Mouse (Mus musculus): ENCODE measurements around the gene Tuba3a. TPM values are rescaled to one million over a fixed set of nuclear protein-coding genes. Genes with fewer than 3 reads are reported as not detected.

Tuba3a gene
- polyA plus RNA-seq, 1 experiment from 2014 or later: 0.11 TPM

DNA sequence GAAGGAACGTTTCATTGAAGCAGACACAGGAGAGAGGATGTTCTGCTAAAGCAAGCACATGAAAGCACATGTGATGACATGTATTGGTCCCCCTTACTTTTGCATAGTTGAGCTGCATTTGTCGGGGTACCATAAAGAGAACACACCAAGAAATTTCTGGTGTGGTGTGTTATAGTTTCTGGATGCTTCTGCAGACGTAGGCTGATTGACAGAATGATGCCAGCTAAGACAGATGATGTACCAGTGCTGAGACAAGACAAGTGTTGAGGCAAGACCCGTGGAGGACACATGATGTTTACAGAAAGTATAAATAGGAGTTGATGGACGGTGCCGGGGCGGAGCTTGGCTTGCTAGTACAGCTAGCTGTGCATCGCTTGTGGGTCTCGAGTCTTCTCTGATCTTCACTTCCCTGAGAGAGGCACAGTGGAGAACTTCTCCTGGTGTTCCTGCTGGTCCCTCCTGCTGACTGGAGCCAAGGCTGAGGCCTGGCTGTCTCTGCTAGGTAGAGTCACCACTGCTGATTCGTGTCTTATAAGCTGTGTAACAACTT is 25.8 kb downstream of the Tuba3a start:
- Histone ChIP-seq H3K27me3 (no peaks in the 10 kb centered on the region), H3K4me3 (no peak overlapping the region), H3K4me2 (no peak overlapping the region), H3K9ac (no peak overlapping the region), H3K36me3 (no peaks in the 10 kb centered on the region), H3K9me3 (replicated peaks) (no peaks in the 10 kb centered on the region), H3K27ac (no peak overlapping the region), H3K4me1 (replicated peaks) (no peaks in the 10 kb centered on the region)
- ATAC-seq (replicated peaks; ENCODE audit: insufficient number of reproducible peaks, insufficient read depth, low FRiP score, low read depth): no peak
- WGBS: 70% methylated on average over 10 of the region's 10 CpGs

DNA sequence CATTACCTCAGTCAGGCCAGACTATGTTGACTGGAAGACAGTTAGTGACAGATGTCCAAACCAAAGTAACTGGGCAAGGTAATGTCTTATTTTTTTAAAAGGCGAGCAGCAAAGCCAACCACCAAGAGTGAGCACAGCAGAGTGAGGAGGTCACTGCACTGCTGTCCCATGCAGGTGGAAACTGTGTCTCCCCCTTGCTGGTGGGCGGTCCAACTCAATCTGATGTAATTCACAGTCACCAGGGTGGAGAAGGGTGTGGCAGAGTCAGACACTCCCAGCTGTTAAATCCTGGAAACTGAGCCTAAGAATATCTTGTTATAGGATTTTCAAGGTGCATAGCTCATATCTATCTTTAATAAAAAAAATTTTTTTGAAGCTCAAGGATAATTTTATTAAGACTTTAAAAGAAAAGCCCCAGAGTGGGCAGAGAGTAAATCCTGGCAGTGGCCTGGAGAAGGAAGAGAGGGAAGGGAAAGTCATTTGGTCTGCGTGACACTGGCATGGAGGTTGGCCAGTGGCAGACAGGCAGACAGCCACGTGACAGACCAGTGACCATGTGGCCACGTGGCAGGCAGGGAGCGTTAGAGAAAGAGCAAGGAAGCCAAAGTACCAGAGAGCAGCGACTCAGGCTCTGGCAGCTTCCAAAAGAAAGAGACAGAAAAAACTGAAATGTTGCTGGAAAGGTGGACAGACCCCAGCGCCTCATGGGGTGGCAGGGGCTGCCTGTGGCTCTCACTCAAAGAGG is 29.4 kb downstream of the Tuba3a start:
- no peak overlapping the region for H3K4me2 ChIP-seq
- H3K4me1 ChIP-seq (replicated peaks): no peaks in the 10 kb centered on the region
- H3K27ac ChIP-seq: no peak overlapping the region
- no peaks in the 10 kb centered on the region for H3K9me3 ChIP-seq (replicated peaks)
- ATAC-seq (replicated peaks; ENCODE audit: insufficient number of reproducible peaks, insufficient read depth, low FRiP score, low read depth): no peak
- no peaks in the 10 kb centered on the region for H3K36me3 ChIP-seq
- H3K27me3 ChIP-seq: no peaks in the 10 kb centered on the region
- H3K4me3 ChIP-seq: no peak overlapping the region
- H3K9ac ChIP-seq: no peak overlapping the region
- 62% methylated on average over 8 of the region's 8 CpGs for WGBS

DNA sequence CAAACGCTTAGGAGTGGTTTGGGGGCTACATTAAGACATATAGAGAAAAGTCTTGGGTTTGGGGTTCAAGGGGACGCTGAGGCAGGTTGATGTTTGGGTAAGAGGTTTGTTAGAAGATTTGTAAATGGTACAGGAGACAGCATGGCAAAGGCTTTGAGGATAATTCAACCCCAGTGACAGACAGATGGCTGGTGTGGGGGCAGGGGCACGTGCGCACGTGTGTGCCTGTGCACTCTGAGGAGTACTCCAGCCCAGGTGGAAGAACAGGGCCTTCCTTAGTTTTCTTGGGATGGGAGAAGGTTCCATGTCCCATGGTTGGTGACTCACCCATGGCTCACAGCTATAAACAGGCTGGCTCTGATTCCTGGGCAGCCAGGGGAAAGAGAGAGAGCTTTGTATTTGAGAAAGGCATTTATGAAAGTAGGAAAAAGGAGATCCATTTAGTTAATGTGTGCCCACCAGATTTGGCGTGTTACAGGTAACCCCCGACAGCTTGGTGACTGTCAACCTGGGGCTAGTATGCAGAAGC is 30.3 kb downstream of the Tuba3a start:
- Histone ChIP-seq H3K9ac (no peak overlapping the region), H3K4me1 (replicated peaks) (no peaks in the 10 kb centered on the region), H3K9me3 (replicated peaks) (no peaks in the 10 kb centered on the region), H3K36me3 (no peaks in the 10 kb centered on the region), H3K27me3 (no peaks in the 10 kb centered on the region), H3K4me2 (no peak overlapping the region), H3K4me3 (no peak overlapping the region), H3K27ac (no peak overlapping the region)
- WGBS: 82% methylated on average over 7 of the region's 7 CpGs
- no peak for ATAC-seq (replicated peaks; ENCODE audit: insufficient number of reproducible peaks, insufficient read depth, low FRiP score, low read depth)

DNA sequence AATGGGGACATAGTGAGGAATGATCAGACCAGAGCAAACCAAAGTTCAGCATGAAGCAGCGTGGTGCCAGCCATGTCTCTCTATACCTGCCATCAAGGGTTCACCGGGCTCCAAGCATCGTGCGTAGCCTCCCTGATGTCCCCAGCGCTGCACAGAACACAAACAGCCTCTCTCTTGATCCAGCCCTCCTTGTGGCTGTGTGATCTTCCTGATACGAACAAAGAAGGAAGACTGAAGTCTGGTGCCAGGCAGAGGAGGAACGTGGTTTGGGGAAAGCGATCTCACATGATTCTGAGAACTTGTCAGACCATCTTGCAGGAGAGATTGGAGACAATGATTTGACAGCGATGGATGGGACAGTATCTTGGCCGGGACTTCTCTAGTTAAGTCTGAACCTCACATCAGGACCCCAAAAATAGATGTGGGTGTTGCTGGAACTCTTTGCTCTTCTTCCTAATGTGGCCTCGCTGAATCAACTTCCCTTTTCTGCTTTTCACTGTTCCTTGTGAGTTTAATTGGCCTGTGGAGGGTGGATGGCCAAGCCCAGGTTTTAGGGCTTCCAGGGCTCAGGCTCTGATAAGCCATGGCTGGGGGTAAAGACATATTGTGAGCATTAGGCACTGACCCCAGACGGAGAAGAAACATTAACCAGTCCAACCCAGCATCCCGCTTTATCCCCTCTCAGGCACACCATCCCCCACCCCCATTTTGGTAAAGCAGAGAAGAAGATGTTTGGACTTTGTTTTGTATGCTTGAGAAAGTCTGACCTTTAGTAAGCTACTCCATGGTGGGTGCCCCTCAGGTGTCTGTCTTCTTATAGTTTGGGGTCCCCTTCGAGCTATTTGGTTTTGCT is 31.8 kb downstream of the Tuba3a start:
- H3K27ac ChIP-seq: no peak overlapping the region
- no peaks in the 10 kb centered on the region for H3K9me3 ChIP-seq (replicated peaks)
- H3K4me2 ChIP-seq: no peak overlapping the region
- H3K4me3 ChIP-seq: no peak overlapping the region
- H3K9ac ChIP-seq: no peak overlapping the region
- WGBS: 70% methylated on average over 14 of the region's 14 CpGs
- H3K36me3 ChIP-seq: no peaks in the 10 kb centered on the region
- ATAC-seq (replicated peaks; ENCODE audit: insufficient number of reproducible peaks, insufficient read depth, low FRiP score, low read depth): no peak
- no peaks in the 10 kb centered on the region for H3K4me1 ChIP-seq (replicated peaks)
- H3K27me3 ChIP-seq: no peaks in the 10 kb centered on the region

DNA sequence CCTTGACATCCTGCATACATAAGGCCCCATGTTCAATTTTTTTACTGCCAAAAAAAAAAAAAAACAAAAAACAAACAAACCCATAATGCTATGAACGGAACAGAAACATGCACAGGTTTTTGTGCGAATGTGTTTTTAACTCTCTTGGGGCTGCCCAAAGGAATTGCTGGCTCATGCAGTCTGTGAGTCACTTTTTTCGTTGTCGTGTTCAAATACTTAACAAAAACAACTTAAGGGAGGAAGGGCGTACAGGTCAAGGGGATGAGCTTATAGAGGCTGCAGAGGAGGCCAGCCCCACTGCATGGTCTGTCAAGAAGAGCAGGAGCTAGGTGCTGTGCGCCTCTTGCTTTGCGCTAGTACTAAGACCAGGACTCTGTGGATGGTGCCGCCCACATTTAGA is 33.1 kb downstream of the Tuba3a start:
- no peaks in the 10 kb centered on the region for H3K4me1 ChIP-seq (replicated peaks)
- no peak overlapping the region for H3K4me2 ChIP-seq
- no peak overlapping the region for H3K27ac ChIP-seq
- H3K9me3 ChIP-seq (replicated peaks): no peaks in the 10 kb centered on the region
- H3K36me3 ChIP-seq: no peaks in the 10 kb centered on the region
- WGBS: 78% methylated on average over 8 of the region's 8 CpGs
- no peak for ATAC-seq (replicated peaks; ENCODE audit: insufficient number of reproducible peaks, insufficient read depth, low FRiP score, low read depth)
- no peak overlapping the region for H3K4me3 ChIP-seq
- H3K9ac ChIP-seq: no peak overlapping the region
- H3K27me3 ChIP-seq: no peaks in the 10 kb centered on the region

DNA sequence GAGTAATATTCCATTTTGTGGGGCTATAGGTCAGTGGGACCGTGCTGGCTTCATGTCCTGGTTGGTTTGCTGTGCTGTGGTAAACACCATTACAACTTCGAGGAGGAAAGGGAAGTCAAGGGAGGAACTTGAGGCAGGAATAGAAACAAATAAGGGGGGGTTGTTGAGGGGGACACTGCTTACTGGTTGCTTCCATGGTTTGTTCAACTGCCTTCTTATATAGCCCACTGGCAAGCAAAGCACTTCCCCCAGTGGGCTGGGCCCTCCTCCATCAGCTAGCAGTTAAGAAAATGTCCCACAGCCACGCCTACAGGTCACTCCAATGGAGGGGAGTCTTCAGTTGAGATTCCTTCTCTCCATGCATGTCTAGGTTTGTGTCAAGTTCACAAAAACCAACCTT is 33.6 kb downstream of the Tuba3a start:
- no peaks in the 10 kb centered on the region for H3K9me3 ChIP-seq (replicated peaks)
- WGBS: 72% methylated on average over 3 of the region's 3 CpGs
- no peak overlapping the region for H3K4me3 ChIP-seq

DNA sequence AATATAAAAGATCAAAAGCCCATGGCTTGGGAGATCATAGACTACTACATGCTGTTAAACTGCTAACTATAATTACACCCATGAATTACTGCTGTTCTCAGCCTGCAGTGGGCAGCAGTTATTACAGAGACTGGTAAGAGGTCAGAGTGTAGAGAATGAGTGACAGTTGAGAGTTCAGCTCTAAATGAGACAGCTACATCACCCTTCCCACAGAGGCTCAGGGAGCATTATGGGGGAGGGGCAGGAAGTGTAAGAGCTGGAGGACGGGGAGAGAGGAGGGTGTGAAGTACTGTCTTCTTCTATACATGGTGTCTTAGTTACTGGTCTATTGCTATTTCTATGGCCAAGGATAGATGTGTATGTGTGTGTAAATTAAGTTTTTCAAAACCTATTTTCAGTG is 41.3 kb downstream of the Tuba3a start:
- H3K36me3 ChIP-seq: no peaks in the 10 kb centered on the region
- no peak overlapping the region for H3K4me3 ChIP-seq
- H3K27ac ChIP-seq: no peak overlapping the region
- no peaks in the 10 kb centered on the region for H3K9me3 ChIP-seq (replicated peaks)
- no peak overlapping the region for H3K4me2 ChIP-seq
- ATAC-seq (replicated peaks; ENCODE audit: insufficient number of reproducible peaks, insufficient read depth, low FRiP score, low read depth): no peak
- WGBS: 43% methylated on average over 1 of the region's 1 CpGs
- no peaks in the 10 kb centered on the region for H3K27me3 ChIP-seq
- H3K9ac ChIP-seq: no peak overlapping the region
- no peaks in the 10 kb centered on the region for H3K4me1 ChIP-seq (replicated peaks)

More for the DNA sequence above, 33.6 kb downstream of the Tuba3a start:
- Histone ChIP-seq H3K4me1 (replicated peaks) (no peaks in the 10 kb centered on the region), H3K27ac (no peak overlapping the region), H3K9ac (no peak overlapping the region), H3K4me2 (no peak overlapping the region), H3K27me3 (no peaks in the 10 kb centered on the region), H3K36me3 (no peaks in the 10 kb centered on the region)
- no peak for ATAC-seq (replicated peaks; ENCODE audit: insufficient number of reproducible peaks, insufficient read depth, low FRiP score, low read depth)

DNA sequence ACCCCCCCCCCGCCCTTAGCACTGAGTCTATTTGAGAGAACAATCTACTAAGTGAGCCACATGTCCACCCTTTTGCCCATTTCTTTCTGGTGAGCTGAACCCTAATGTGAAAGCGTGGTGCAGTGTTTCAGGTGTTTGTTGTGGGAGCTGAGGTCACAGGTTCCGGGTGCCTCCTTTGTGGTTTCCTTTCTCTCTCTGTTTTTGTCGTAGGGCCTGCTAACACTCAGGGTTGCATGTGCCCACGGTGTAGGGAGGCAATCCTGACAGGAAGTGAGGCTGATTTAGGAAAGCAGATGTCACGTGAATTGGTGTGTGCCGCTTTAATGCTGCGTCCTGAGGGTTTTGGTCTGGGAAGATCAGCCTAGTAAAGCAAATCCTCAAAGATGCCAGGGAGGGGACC is 44.3 kb downstream of the Tuba3a start:
- Histone ChIP-seq H3K4me1 (replicated peaks) (no peaks in the 10 kb centered on the region), H3K4me2 (no peak overlapping the region), H3K27ac (no peak overlapping the region), H3K9me3 (replicated peaks) (no peaks in the 10 kb centered on the region), H3K4me3 (no peak overlapping the region), H3K27me3 (no peaks in the 10 kb centered on the region), H3K36me3 (no peaks in the 10 kb centered on the region), H3K9ac (no peak overlapping the region)
- WGBS: 73% methylated on average over 8 of the region's 8 CpGs
- ATAC-seq (replicated peaks; ENCODE audit: insufficient number of reproducible peaks, insufficient read depth, low FRiP score, low read depth): no peak; the same call in 1 of the 2 replicates

DNA sequence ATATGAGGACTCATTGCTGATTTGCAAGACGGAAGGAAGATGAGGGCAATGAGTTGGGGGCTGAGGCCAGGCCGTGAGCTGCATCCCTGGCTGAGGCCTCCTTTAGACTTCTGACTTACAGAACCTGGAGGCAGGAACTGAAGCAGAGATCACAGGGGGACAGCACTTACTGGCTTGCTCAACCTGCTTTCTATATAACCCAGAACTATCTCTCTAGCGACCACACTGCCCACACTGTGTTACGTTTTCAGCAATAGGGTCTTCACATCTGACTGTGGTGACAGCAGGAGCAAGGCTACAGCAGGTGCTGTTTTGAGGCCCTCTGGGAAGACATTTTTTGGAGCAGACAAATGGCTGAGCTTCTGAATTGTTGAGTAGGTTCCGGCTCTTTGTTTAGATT is 45.2 kb downstream of the Tuba3a start:
- Histone ChIP-seq H3K27me3 (no peaks in the 10 kb centered on the region), H3K27ac (no peak overlapping the region), H3K4me2 (no peak overlapping the region), H3K9ac (no peak overlapping the region), H3K4me1 (replicated peaks) (no peaks in the 10 kb centered on the region), H3K4me3 (no peak overlapping the region), H3K9me3 (replicated peaks) (no peaks in the 10 kb centered on the region), H3K36me3 (no peaks in the 10 kb centered on the region)
- WGBS: 67% methylated on average over 5 of the region's 5 CpGs
- ATAC-seq (replicated peaks; ENCODE audit: insufficient number of reproducible peaks, insufficient read depth, low FRiP score, low read depth): no peak

DNA sequence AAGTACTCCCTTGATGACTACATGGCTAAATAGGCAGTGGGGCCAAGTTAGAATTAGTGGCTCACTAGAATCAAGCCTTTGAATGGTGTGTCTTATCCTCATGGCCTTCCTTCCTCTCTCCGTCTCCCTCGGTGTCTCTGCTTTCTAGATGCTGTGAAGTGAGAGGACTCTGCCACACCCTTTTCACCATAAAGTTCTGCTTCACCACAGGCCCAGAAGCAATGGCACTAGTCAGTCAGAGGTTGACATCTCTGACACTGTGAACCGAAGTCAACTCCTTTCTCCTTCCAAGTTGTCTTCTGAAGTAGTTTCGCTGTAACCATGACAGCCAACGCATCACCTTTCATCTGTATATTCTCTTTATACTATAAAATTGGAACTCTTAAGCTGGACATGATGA is 46.3 kb downstream of the Tuba3a start:
- ATAC-seq (replicated peaks; ENCODE audit: insufficient number of reproducible peaks, insufficient read depth, low FRiP score, low read depth): no peak
- H3K4me1 ChIP-seq (replicated peaks): peaks cover 1% of the 10 kb centered on the region; the same call in 1 of the 2 replicates
- no peak overlapping the region for H3K27ac ChIP-seq
- no peak overlapping the region for H3K4me3 ChIP-seq
- no peak overlapping the region for H3K4me2 ChIP-seq
- no peaks in the 10 kb centered on the region for H3K9me3 ChIP-seq (replicated peaks)
- H3K36me3 ChIP-seq: no peaks in the 10 kb centered on the region
- no peaks in the 10 kb centered on the region for H3K27me3 ChIP-seq
- WGBS: 88% methylated on average over 5 of the region's 5 CpGs
- H3K9ac ChIP-seq: no peak overlapping the region

DNA sequence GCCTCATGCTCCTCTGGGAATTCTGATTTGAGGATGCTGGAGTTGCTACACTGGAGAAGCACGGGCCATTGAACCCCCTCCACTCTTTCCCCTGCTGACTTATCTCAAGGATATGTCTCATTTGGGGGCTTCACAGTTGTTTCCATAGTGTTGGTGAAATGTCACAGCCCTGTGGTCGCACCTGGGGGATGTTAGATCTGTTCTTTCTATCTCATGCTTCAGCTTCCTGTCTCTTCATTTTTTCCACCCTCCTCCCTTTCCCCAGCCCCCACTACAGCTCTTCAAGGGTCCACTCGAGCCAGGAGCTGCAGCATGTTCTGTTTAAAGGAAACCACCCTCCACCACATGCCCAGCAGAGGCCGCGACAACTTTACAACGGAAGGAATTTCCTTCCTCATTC is 47.4 kb downstream of the Tuba3a start:
- Histone ChIP-seq H3K4me1 (replicated peaks) (peaks cover 13% of the 10 kb centered on the region), H3K27me3 (no peaks in the 10 kb centered on the region), H3K9ac (no peak overlapping the region), H3K27ac (no peak overlapping the region), H3K36me3 (no peaks in the 10 kb centered on the region), H3K4me3 (no peak overlapping the region), H3K4me2 (no peak overlapping the region), H3K9me3 (replicated peaks) (no peaks in the 10 kb centered on the region)
- no peak for ATAC-seq (replicated peaks; ENCODE audit: insufficient number of reproducible peaks, insufficient read depth, low FRiP score, low read depth)
- 41% methylated on average over 6 of the region's 6 CpGs for WGBS

Measured in heart, embryonic 15.5 days (tissue).